Mouse (Mus musculus): ENCODE measurements around the gene Cdkn1a. TPM values are rescaled to one million over a fixed set of nuclear protein-coding genes. Genes with fewer than 3 reads are reported as not detected.

Cdkn1a gene
- polyA plus RNA-seq, 2 experiments = 2.6 to 7.0 TPM

- Histone ChIP-seq H3K9me3 (ENCODE audit: control insufficient read depth, low read length) (no peaks in the 10 kb centered on the region), H3K4me2 (ENCODE audit: low read depth) (no peak overlapping the region), H3K27ac (no peak overlapping the region), H3K4me3 (ENCODE audit: insufficient read depth in 1 of 2, low read depth in 2 of 2, low read length in 2 of 2) (no peak overlapping the region), H3K36me3 (replicated peaks; ENCODE audit: control insufficient read depth, insufficient read depth, low read depth) (no peaks in the 10 kb centered on the region), H3K27me3 (ENCODE audit: control insufficient read depth, insufficient read depth, low read length) (no peaks in the 10 kb centered on the region), H3K4me1 (replicated peaks; ENCODE audit: control insufficient read depth in 2 of 2, insufficient read depth in 2 of 2, low read length in 1 of 2) (peaks cover 0 to 2% of the 10 kb centered on the region in 2 experiments; a peak in 1 of 4 replicates), H3K9ac (replicated peaks) (no peak overlapping the region)
- ATAC-seq (ENCODE audit: insufficient read depth) = no peak
- no peak for DNase-seq (ENCODE audit: low read depth in 3 of 3, low spot score in 3 of 3)
- 66% methylated on average over 12 of the region's 12 CpGs for WGBS (ENCODE audit: insufficient replicate concordance)
- no peak for TF ChIP-seq EP300 (IDR thresholded peaks at IDR 0.05; ENCODE audit: low read depth)
- no peak for TF ChIP-seq CTCF (IDR thresholded peaks at IDR 0.05; ENCODE audit: low read depth)
Observed at GRCm38 (mm10) chr17:29120666-29121065, 29.9 kb downstream of the Cdkn1a start.

DNA sequence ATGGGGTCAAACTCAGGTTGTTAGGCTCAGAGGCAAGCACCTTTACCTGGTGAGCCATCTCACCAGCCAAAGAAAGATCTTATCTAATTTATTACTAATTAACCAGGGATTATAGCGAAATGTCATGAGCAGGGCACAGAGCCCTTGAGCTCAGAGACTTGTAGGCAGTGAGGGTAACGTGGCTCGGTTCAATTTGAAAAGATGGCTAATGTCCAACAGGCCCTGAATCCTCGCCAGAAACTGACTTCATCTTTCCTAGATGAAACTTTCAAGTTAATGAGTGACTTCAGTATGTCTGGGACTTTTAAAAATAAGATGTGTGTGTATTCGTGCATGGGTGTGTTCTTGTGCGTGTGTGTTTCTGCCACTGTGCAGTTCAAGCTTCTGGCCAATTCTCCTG is 32.0 kb downstream of the Cdkn1a start:
- no peak overlapping the region for H3K4me2 ChIP-seq (ENCODE audit: low read depth)
- H3K36me3 ChIP-seq (replicated peaks; ENCODE audit: control insufficient read depth, insufficient read depth, low read depth) = no peaks in the 10 kb centered on the region
- DNase-seq (ENCODE audit: low read depth in 3 of 3, low spot score in 3 of 3) (no peak), ATAC-seq (ENCODE audit: insufficient read depth) (no peak)
- 62% methylated on average over 6 of the region's 6 CpGs for WGBS (ENCODE audit: insufficient replicate concordance)
- no peak overlapping the region for H3K27ac ChIP-seq
- TF ChIP-seq CTCF (IDR thresholded peaks at IDR 0.05; ENCODE audit: low read depth) (no peak), EP300 (IDR thresholded peaks at IDR 0.05; ENCODE audit: low read depth) (no peak)
- H3K9me3 ChIP-seq (ENCODE audit: control insufficient read depth, low read length) = no peaks in the 10 kb centered on the region
- no peaks in the 10 kb centered on the region for H3K27me3 ChIP-seq (ENCODE audit: control insufficient read depth, insufficient read depth, low read length)
- H3K4me1 ChIP-seq (replicated peaks; ENCODE audit: control insufficient read depth in 2 of 2, insufficient read depth in 2 of 2, low read length in 1 of 2) = peaks cover 0 to 2% of the 10 kb centered on the region in 2 experiments; a peak in 1 of 4 replicates
- no peak overlapping the region for H3K4me3 ChIP-seq (ENCODE audit: insufficient read depth in 1 of 2, low read depth in 2 of 2, low read length in 2 of 2)
- H3K9ac ChIP-seq (replicated peaks) = no peak overlapping the region

DNA sequence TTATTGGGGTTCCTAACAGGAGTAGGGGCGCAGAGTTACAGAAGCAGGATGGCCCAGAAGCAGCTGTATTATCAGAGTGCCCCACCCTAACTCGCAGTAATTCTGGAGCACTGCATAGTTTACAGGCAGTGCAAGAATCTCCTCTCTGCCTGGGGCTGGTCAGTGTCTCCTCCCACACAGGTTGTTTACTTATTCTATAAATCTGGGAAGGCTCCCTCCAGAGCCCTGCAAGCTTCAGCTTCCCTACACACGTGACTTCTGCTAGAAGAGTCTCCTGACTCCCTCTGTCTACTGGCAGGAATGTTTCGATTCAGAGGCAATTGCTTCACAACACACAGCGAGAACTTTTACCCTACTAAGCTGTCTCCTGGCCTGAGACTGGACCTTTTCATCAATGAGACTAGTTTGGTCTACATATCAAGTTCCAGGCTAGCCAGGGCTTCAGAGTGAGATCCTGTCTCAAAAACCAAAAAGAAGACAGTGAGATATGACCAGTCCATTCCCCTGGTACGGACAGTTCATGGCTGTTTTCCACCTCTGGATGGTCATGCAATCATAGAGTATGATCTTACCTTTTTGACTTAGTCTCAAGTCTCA is 32.9 kb downstream of the Cdkn1a start:
- whole genome bisulfite sequencing (ENCODE audit: insufficient replicate concordance) = 51% methylated on average over 6 of the region's 6 CpGs
- no peak overlapping the region for H3K4me2 ChIP-seq (ENCODE audit: low read depth)

GRCm38 (mm10) chr17:29126561-29126960 is 35.8 kb downstream of the Cdkn1a start:
- DNase-seq (ENCODE audit: low read depth in 3 of 3, low spot score in 3 of 3) = no peak
- Histone ChIP-seq H3K9ac (replicated peaks) (no peak overlapping the region), H3K4me2 (ENCODE audit: low read depth) (no peak overlapping the region), H3K4me1 (replicated peaks; ENCODE audit: control insufficient read depth in 2 of 2, insufficient read depth in 2 of 2, low read length in 1 of 2) (peaks cover 0 to 2% of the 10 kb centered on the region in 2 experiments; a peak in 1 of 4 replicates), H3K36me3 (replicated peaks; ENCODE audit: control insufficient read depth, insufficient read depth, low read depth) (no peaks in the 10 kb centered on the region), H3K9me3 (ENCODE audit: control insufficient read depth, low read length) (no peaks in the 10 kb centered on the region), H3K27me3 (ENCODE audit: control insufficient read depth, insufficient read depth, low read length) (no peaks in the 10 kb centered on the region), H3K27ac (no peak overlapping the region), H3K4me3 (ENCODE audit: insufficient read depth in 1 of 2, low read depth in 2 of 2, low read length in 2 of 2) (no peak overlapping the region)
- ATAC-seq (ENCODE audit: insufficient read depth) = no peak
- 72% methylated on average over 3 of the region's 3 CpGs for WGBS (ENCODE audit: insufficient replicate concordance)
- TF ChIP-seq CTCF (IDR thresholded peaks at IDR 0.05; ENCODE audit: low read depth) (no peak), EP300 (IDR thresholded peaks at IDR 0.05; ENCODE audit: low read depth) (no peak)

More for the DNA sequence above, 32.9 kb downstream of the Cdkn1a start:
- Histone ChIP-seq H3K27me3 (ENCODE audit: control insufficient read depth, insufficient read depth, low read length) (no peaks in the 10 kb centered on the region), H3K9ac (replicated peaks) (no peak overlapping the region), H3K27ac (no peak overlapping the region), H3K4me1 (replicated peaks; ENCODE audit: control insufficient read depth in 2 of 2, insufficient read depth in 2 of 2, low read length in 1 of 2) (peaks cover 0 to 2% of the 10 kb centered on the region in 2 experiments; a peak in 1 of 4 replicates), H3K36me3 (replicated peaks; ENCODE audit: control insufficient read depth, insufficient read depth, low read depth) (no peaks in the 10 kb centered on the region), H3K9me3 (ENCODE audit: control insufficient read depth, low read length) (no peaks in the 10 kb centered on the region), H3K4me3 (ENCODE audit: insufficient read depth in 1 of 2, low read depth in 2 of 2, low read length in 2 of 2) (no peak overlapping the region)
- ATAC-seq (ENCODE audit: insufficient read depth) (no peak), DNase-seq (ENCODE audit: low read depth in 3 of 3, low spot score in 3 of 3) (no peak)
- no peak for TF ChIP-seq EP300 (IDR thresholded peaks at IDR 0.05; ENCODE audit: low read depth)
- no peak for TF ChIP-seq CTCF (IDR thresholded peaks at IDR 0.05; ENCODE audit: low read depth)

- Histone ChIP-seq H3K4me1 (replicated peaks; ENCODE audit: control insufficient read depth in 2 of 2, insufficient read depth in 2 of 2, low read length in 1 of 2) (no peaks in the 10 kb centered on the region), H3K27me3 (ENCODE audit: control insufficient read depth, insufficient read depth, low read length) (no peaks in the 10 kb centered on the region), H3K9ac (replicated peaks) (no peak overlapping the region), H3K4me3 (ENCODE audit: insufficient read depth in 1 of 2, low read depth in 2 of 2, low read length in 2 of 2) (no peak overlapping the region), H3K36me3 (replicated peaks; ENCODE audit: control insufficient read depth, insufficient read depth, low read depth) (no peaks in the 10 kb centered on the region), H3K27ac (no peak overlapping the region), H3K9me3 (ENCODE audit: control insufficient read depth, low read length) (no peaks in the 10 kb centered on the region), H3K4me2 (ENCODE audit: low read depth) (no peak overlapping the region)
- 48% methylated on average over 5 of the region's 5 CpGs for WGBS (ENCODE audit: insufficient replicate concordance)
- TF ChIP-seq CTCF (IDR thresholded peaks at IDR 0.05; ENCODE audit: low read depth) = no peak
- no peak for TF ChIP-seq EP300 (IDR thresholded peaks at IDR 0.05; ENCODE audit: low read depth)
- DNase-seq (ENCODE audit: low read depth in 3 of 3, low spot score in 3 of 3) (no peak), ATAC-seq (ENCODE audit: insufficient read depth) (no peak)
Observed at GRCm38 (mm10) chr17:29129341-29129740, 38.6 kb downstream of the Cdkn1a start.

Data from liver, embryonic 14.5 days (tissue).